Mouse (Mus musculus): Measurements from ENCODE around the gene 1700022I11Rik.

- no peak for TF ChIP-seq GATA1 (IDR thresholded peaks at IDR 0.05; ENCODE audit: borderline replicate concordance, low read length)
- TF ChIP-seq CTCF (IDR thresholded peaks at IDR 0.05; ENCODE audit: low read depth, low read length): no peak
- TF ChIP-seq TAL1 (conservative IDR thresholded peaks at IDR 0.05; ENCODE audit: low read depth, low read length): no peak
Observed at GRCm38 (mm10) chr4:42922056-42922455, 47.3 kb upstream of the 1700022I11Rik start.
